Mouse (Mus musculus): ENCODE data around the gene Twist2.

DNA sequence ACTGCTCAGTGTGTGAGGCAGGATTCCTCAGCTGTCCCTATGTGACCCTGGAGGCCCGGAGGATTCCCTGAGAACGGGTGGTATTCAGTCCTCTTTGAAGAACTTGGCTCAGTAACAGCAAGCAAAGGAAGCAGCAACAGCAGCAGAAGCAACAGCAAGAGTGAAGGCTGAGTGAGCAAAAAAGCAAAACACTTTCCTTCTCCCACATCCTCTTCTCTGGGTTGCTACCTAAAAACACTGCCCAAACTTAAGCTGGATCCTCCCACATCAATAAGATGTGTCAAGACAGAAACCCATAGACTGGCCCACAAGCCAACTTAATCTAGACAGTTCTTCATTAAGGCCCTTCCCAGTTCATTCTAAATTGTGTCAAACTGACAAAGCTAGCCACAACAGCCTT, 64.7 kb downstream of the Twist2 start:
- no peak for TF ChIP-seq CTCF (IDR thresholded peaks at IDR 0.05; ENCODE audit: borderline replicate concordance, control insufficient read depth, extremely low read depth, insufficient read depth, low read length, poor library complexity)
- TF ChIP-seq POLR2A (IDR thresholded peaks at IDR 0.05; ENCODE audit: control insufficient read depth, extremely low read depth, insufficient read depth, low read length, poor library complexity) = no peak
